Mouse (Mus musculus) liver, embryonic 14 days (tissue): ENCODE results near the gene Fan1. TPM values are rescaled to one million over a fixed set of nuclear protein-coding genes. Genes with fewer than 3 reads are reported as not detected.

Experiments
- polyA plus RNA-seq: library from polyadenylated mRNA; depleted of rRNA; stranded (reverse); fragments of >200 nt; gene quantifications from 2 replicates; pipeline ENCODE4 v1.2.3, GENCODE M21; 2012; rRNA removed

Gene Fan1
- polyA plus RNA-seq: 0.94 and 1.1 TPM in 2 replicates

DNA sequence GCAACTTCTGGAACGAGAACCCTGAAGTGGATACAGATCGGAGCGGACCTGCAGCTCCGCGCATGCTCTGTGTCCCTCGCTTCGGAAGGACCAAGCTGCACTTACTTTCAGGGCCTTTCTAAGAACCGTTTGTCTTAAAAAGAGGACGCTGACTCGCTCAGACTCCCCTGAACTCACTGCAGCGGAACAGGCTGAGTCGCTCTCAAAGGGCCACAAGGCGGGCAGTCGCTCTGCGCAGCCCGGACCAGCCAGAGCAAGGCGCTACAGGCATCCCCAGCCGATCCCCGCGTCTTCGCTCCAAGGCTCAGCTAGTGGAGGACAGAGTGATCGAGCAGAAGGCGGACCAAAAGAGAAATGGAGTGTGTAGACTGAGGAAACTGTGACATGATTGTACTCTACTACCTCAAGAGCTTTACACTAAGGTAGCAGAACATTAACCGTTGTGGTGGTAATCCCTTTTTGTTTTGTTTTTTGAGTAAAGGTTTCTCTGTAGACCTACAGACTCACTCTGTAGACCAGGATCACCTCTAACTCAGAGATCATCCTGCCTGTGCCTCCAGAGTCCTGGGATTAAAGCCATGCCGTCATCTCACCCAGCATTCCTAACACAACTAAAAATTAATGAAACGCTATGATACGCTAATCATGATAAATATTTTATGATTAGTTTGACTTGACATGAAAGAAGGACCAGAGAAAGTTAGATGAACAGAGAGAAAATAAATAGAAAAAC lies at the start of gene Fan1:
Gene Fan1, minus strand, starts transcription at position 266 of the 733 bp plus-strand sequence.

DNA sequence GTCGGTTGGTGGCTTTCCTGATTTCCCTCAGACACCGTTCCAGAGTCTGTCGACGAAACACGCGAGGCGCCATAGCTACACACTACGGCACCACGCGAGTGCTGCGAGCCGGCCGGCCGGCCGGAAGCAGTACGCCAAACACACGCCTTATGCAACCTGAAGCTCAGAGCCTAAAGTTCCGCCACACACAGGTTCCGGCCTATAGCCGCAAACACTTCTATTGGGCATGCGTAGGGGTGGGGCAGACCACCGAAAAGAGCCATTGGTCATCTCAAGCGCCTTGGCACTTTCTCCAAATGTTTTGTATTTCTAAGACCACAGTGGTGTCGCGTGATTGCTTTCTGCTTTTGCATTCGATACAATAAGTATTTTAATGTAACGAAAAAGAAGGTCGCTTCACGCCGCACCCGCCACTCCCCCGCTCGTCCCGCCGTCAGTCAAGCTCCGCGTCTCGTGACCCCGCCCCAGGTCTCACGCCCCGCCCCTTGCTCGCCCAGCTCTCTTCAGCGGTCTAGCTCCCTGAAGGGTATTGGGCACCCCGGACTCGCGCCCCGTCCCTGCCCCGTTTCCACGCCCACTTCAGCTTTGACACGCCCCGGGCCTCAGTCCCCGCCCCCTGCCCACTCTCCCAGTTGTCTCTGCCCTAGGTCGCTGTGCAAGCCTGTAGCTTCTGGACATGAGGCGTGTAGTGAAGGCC lies 18.4 kb upstream of the Fan1 start, which contains the start of the genes Mphosph10 and Mcee:
Gene Mphosph10, minus strand, starts transcription at position 147 of the 697 bp plus-strand sequence.
Gene Mcee, plus strand, starts transcription at position 486 of the 697 bp plus-strand sequence.

Other genes starting within 250 kb of the Fan1 start
- gene Trpm1, start 220.3 kb downstream of the Fan1 start, polyA plus RNA-seq: not detected in 2 replicates
- 1.2 and 1.5 TPM in 2 replicates for gene Mtmr10, start 86.4 kb downstream of the Fan1 start, polyA plus RNA-seq
- gene Mphosph10, start 18.2 kb upstream of the Fan1 start, polyA plus RNA-seq: 16.8 and 17.4 TPM in 2 replicates
- gene Mcee, start 18.5 kb upstream of the Fan1 start, polyA plus RNA-seq: 24.9 and 25.5 TPM in 2 replicates
- gene Apba2, start 127.6 kb upstream of the Fan1 start, polyA plus RNA-seq: 0.02 and 0.06 TPM in 2 replicates